Mouse (Mus musculus) large intestine, adult 2 months (tissue): ENCODE data around the gene Slc7a6os. TPM values are rescaled to one million over a fixed set of nuclear protein-coding genes. Genes with fewer than 3 reads are reported as not detected.
"Not testable (repeated sequence)": the region's sequence is repeated elsewhere in the genome, so short reads cannot be mapped to it uniquely, and the experiment has no call there.

Experiments used
- DNase-seq: peaks from one replicate; pipeline ENCODE4 v3.0.0-alpha.2; 2012; ENCODE audit warnings: low read depth, low spot score
- WGBS: fragments of 180-500 bp; shearing (Covaris S2); methylation state at CpG from one replicate; pipeline ENCODE4 v1.1.7; 2018; 5-methylcytosine and 5-hydroxymethylcytosine counted together
- polyA plus RNA-seq: library from polyadenylated mRNA; depleted of rRNA; stranded (reverse); fragments of >200 nt; gene quantifications from 2 replicates; pipeline ENCODE4 v1.2.3, GENCODE M21; 2012; rRNA removed

The Slc7a6os gene
- 15.0 and 19.2 TPM in 2 replicates for polyA plus RNA-seq

DNA sequence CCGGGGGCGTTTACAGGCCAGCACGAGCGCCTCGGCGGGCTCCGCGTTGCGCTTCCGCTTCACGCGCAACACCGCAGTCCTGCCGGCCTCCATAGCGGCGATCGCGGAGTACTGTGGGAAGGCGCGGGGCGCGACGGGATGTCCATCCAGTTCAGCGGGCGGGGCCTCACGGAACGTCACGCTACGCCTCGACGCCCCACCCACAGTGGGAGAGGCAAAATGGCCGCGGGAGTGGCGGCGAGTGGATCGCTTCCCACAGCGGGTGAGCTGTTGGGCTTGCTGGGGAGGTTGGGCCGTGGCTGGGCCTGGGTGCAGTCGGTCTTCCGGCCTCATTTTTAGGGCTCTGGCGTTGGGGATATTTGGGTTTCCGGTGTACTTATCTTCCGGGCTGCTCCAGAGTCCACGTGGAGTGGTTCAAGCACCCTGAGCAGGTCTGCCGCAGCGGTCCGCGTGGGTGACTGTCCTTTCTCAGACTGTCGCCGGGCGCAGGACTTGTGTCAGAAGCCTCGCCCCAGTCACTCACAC lies at the start of gene Slc7a6os, which contains the start of gene Prmt7:
Gene Slc7a6os (minus strand): TSS at position 115 of the 525 bp plus-strand sequence.
Gene Prmt7 (plus strand): TSS at position 116 of the 525 bp plus-strand sequence.
- under 1% methylated on average over 52 of the region's 52 CpGs for WGBS

GRCm38 (mm10) chr8:106259579-106260255 lies 49.0 kb upstream of the Slc7a6os start:
- WGBS: 91% methylated on average over 10 of the region's 10 CpGs
- no peak for DNase-seq

More for the DNA sequence above, at the start of gene Slc7a6os, which contains the start of gene Prmt7:
- DNase-seq: peak; percentile 83

GRCm38 (mm10) chr8:106258169-106258568 lies 47.4 kb upstream of the Slc7a6os start:
- 50% methylated on average over 1 of the region's 1 CpGs for WGBS

DNA sequence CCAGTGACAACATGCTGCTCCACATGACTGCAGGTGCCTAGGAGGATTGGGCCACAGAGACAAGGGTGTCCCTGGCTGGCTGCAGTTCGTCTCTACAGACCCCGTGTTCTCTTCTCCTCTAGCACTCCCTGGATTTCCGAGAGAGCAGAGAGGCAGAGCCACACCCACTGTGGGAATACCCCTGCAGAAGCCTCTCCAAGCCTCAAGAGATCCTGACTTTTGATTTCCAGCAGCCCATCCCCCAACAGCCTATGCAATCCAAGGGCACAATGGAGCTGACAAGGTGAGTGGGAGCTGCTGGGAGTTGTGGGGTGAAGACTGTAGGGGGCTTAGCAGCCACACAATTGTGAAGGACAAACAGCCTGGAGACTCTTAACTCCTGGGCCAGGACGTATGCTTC lies 39.5 kb upstream of the Slc7a6os start:
- WGBS: 58% methylated on average over 4 of the region's 4 CpGs
- no peak for DNase-seq

More at GRCm38 (mm10) chr8:106258169-106258568, 47.4 kb upstream of the Slc7a6os start:
- DNase-seq: no peak

DNA sequence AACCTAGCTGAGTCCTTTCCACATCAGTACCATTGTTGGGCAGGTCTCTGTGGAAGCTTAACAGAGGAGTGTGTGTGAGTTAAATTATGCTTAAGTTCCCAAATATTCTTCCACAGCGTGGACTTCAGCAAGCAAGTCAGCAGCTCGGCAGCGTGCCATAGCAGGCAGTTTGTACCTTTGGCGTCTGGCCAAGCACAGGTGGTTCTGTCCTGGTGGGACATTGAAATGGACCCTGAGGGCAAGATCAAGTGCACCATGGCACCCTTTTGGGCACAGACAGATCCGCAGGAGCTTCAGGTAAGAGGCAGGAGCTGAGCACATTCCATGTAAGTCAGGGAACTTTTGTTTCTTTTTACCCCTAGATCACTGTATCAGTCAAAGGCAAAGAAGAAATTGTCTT lies 26.4 kb upstream of the Slc7a6os start:
- DNase-seq: no peak
- WGBS: 59% methylated on average over 5 of the region's 5 CpGs

- DNase-seq: no peak
- WGBS: 83% methylated on average over 17 of the region's 17 CpGs
Observed at GRCm38 (mm10) chr8:106234567-106235261, 24.0 kb upstream of the Slc7a6os start.

DNA sequence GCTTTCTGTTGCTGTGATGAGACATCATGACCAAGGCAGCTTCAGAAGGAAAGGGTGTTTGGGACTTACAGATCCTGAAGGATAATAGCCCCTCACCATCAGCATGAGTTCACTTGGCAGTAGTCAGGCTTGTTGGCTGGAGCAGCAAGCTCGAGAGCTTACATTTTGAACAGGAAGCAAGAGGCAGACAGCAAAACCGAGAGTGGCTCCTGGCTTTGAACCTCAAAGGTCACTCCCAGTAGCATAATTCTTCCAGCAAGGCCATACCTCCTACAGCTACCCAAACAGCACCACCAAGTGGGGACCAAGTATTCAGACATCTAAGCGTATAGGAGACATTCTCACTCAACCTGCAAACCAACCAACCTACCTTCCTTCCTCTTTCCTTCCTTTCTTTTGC lies 22.0 kb upstream of the Slc7a6os start:
- WGBS: 77% methylated on average over 3 of the region's 3 CpGs
- DNase-seq: no peak

- 91% methylated on average over 7 of the region's 7 CpGs for WGBS
- DNase-seq: no peak
Observed at GRCm38 (mm10) chr8:106231536-106231935, 20.8 kb upstream of the Slc7a6os start.

DNA sequence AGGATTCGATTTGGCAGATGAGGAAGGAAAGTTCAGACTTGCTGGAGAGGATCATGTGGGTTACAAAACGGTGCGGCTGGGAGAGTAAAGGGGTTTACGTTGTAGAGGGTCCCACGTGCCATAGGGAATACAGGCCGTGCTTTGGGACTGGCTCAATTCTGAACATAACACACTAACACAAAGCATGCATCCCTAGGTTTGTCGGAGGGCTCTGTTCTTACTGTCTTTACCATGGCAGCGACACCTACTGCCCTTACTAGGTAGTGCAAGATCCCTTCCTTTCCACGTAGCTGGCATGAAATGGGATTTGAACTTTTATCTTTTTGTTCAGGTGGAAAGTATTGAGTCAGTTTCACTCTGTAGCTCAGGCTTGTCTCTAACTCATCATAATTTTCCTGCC lies 15.9 kb upstream of the Slc7a6os start:
- 35% methylated on average over 9 of the region's 9 CpGs for WGBS
- peak; percentile 25 for DNase-seq

DNA sequence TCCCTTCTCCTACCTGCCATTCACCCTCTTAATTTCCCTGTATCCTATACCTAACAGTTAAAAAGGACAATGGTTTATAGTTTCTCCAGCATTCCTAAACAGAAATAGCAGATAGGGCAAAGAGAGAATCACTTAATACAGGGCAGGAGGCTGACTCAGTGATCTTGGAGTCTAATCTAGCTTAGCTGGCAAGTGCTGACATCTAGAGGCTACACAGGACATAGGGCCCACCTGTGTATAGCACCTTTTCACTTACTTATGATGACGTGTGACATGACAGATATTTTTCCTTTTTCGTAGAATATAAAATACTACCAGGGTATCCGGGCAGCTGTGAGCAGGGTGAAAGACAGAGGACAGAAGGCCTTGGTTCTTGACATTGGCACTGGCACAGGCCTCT lies 8.9 kb upstream of the Slc7a6os start:
- DNase-seq: no peak
- 87% methylated on average over 3 of the region's 3 CpGs for WGBS

DNA sequence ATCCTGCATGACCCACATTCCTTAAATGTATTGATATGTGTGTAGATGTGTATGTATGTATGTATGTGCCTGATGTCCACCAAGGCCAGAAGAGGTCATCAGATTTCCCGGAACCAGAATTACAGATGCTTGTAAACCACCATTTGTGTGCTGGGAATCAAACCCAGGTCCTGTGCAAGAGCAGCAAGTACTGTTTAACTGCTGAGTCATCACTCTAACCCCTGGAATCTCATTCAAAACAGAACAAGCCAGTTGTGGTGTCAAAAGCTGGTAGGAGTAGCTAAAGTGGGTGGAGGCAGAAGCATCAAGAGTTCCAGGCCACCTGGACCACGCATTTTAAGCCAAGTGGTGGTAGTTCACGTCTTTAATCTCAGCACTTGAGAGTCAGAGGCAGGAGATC lies 3.2 kb upstream of the Slc7a6os start:
- WGBS: 92% methylated on average over 3 of the region's 3 CpGs

DNA sequence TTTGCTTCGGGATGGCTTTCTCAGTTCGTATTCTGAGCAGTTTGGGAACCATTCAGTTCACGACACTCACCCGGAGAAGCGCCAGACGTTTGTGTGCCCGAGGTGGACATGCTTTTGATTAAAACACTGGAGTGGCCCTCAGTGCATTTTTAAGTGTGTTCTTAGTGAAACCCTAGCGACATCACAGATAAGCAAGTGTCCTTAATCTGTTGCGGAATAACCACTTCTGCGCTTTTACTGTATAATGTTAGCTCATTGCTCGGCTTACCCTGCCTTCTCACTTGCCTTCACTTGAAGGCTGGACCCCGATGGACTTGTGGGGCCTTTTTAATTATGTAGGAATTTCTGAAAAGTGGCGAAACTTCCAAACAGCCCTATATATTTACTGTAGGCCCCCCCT lies 686 bp upstream of the Slc7a6os start:
- 3% methylated on average over 13 of the region's 13 CpGs for whole genome bisulfite sequencing
- DNase-seq: no peak

More for the DNA sequence above, 3.2 kb upstream of the Slc7a6os start:
- no peak for DNase-seq

DNA sequence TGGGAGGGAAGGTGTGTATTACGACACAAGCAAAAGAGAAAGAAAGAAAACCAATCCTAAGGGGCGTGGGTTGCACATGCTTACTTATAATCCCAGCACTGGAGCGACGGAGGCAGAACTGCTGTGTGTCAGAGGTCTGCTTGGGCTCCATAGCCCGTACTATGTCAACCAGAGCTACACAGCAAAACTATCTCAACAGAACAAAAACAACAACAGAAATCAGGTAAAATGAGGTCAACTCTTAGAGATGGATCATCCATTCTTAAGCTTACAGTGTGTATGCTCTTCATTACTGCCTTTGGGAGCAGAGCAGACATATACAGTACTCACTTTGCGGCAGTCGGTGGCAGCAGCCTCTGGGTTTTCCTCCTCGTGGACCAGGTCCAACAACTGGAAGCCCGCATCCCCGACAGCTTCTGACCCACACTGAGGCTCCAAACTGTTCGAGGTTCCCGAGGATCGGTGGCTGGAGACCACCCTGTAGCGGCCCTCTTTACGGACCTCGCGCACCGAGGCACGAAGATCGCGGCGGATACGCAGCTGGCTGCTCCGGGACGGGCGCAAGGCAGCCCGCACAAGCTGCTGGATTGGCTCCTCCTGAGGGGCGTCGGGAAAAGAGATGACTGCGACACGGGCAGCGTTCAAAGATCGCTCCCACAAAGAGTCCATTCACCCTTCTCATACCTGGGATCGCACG lies 552 bp downstream of the Slc7a6os start:
- WGBS: under 1% methylated on average over 35 of the region's 35 CpGs
- DNase-seq: peak; percentile 13

GRCm38 (mm10) chr8:106199596-106199995 lies 11.1 kb downstream of the Slc7a6os start:
- DNase-seq: not testable (repeated sequence)
- WGBS: 77% methylated on average over 3 of the region's 3 CpGs

- peak; percentile 6 for DNase-seq
- 22% methylated on average over 1 of the region's 1 CpGs for WGBS
Observed at GRCm38 (mm10) chr8:106198741-106199140, 12.0 kb downstream of the Slc7a6os start.

DNA sequence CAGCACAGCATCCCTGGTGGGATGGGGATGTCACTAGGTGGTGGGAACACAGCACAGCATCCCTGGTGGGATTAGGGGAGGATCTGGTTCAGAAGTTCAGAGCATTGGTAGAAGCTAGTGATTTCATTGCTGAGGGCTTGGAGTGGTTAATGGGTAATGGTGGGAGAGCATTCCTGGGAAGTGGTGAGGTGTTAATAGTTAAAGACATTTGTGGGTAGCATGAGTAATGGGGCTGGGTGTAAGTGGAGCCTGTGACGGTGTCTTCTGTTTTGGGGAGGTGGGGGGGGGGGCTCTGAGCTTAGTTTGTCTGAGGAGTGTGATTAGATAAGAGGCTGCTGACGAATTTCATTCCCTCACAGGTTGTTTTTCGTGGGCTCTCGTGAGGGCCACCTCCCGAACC lies 16.7 kb downstream of the Slc7a6os start:
- DNase-seq: no peak
- WGBS: 93% methylated on average over 5 of the region's 5 CpGs

- DNase-seq: no peak
- 91% methylated on average over 6 of the region's 6 CpGs for WGBS
Observed at GRCm38 (mm10) chr8:106193162-106193561, 17.6 kb downstream of the Slc7a6os start.

DNA sequence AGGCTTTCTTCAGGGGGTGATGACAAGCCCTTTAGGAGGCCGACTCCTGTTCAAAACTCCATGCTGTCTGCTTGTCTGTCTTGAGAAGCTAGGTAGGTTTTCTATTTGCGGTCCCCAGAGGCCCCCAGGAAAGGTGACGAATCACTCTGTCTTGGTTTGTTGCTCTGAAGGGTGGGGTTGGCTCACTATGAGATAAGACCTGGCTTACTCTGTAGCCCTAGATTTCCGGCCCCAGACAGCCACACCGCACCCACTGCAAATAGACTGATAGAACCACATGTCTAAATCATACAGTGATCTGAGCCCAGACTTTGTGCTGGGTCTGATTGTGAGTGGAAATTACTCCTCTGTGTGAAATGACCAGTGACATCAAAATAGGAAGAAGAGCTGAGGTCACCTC lies 19.1 kb downstream of the Slc7a6os start:
- no peak for DNase-seq
- 41% methylated on average over 5 of the region's 5 CpGs for WGBS

DNA sequence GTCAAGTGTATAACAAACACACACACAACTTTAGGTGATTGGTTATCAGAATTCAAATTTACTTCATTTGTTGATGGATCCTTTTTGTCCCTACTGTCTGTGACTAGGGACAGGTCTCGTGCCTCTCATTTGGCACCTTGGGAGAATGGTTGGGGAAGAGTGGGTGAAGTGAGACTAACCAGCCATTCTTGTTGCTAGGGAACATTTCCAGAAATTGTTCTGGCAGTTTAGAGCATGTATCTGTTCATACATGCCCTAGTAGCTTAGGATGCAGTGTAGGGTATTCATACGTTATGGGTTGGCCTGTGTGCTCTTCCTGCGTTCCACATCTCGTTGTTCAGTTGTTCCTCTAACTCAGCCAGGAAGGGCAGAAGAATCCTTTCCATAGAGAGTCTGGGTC lies 21.6 kb downstream of the Slc7a6os start:
- 93% methylated on average over 4 of the region's 4 CpGs for WGBS

DNA sequence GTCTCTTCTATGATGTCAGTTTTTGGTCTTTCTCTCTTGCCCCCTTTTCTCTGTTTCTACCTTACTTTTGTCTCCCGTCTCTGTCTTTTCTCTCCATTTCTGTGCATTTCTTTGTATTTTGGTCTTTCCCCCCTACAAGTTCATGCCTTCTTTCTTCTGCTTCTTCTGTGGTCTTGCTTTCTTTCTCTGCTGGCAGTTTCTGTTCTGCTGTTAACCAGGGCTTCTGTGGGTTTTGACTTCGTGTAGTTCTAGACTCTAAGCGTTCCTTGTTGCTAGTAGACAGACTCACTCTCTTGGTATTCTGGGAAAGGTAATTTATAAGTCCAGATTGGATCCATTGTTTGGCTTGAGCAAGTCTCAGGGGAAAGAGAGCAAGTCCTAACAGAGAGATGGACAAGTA lies 24.3 kb downstream of the Slc7a6os start:
- DNase-seq: no peak
- WGBS: 89% methylated on average over 3 of the region's 3 CpGs

More for the DNA sequence above, 21.6 kb downstream of the Slc7a6os start:
- no peak for DNase-seq
